Mouse (Mus musculus) right cerebral cortex, postnatal 25 days (tissue): ENCODE data around the gene Pim3.
"Not testable (repeated sequence)": the region's sequence is repeated elsewhere in the genome, so short reads cannot be mapped to it uniquely, and the experiment has no call there.

Source experiments
- DNase-seq: peaks from one replicate; pipeline ENCODE4 v3.0.0; 2022

The Pim3 gene

DNA sequence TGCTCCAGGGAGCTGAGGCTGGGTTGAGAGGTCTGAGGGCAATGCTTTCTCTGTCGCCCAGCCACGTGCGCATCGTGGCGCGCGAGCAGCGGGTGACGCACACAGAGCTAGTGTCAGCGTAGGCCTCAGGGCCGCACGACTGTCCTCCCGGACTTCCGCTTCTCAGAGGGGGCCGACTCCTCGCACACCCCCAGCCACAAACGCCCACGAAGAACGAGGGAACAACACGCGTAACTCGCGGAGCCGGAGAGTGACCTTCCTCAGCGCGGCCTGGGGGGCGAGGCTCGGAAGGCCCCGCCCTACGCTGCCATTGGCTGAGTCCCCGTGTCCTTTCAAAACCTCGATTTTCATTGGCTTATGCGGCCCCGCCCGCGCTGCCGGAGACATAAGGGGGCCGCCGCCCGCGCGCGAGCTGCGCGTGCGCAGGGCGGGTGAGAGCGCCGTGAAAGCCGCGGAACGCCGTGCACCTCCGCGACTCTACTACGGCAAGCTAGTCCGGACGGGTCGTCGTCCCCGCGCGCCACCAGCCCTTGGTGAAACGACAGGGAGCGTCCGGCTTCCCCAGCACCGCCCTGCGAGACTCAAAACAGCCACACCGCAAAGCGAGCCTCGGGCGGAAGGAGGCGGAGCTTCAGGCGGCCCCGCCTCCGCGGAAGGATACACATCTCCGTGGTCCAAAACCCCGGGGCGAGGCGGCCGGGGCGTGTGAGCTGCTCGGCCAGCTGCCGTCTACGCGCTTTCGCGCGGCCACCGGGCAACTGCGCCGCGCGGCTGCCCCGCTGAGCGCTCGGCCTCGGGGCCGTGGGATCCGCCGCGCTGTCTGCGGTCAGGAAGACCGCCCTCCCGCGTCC lies at the start of gene Pim3:
Pim3 (plus strand) TSS at position 415 of the 851 bp plus-strand sequence.
- peak; percentile 97 for DNase-seq

- DNase-seq: no peak
Observed at GRCm38 (mm10) chr15:88813262-88813661, 48.7 kb upstream of the Pim3 start.

DNA sequence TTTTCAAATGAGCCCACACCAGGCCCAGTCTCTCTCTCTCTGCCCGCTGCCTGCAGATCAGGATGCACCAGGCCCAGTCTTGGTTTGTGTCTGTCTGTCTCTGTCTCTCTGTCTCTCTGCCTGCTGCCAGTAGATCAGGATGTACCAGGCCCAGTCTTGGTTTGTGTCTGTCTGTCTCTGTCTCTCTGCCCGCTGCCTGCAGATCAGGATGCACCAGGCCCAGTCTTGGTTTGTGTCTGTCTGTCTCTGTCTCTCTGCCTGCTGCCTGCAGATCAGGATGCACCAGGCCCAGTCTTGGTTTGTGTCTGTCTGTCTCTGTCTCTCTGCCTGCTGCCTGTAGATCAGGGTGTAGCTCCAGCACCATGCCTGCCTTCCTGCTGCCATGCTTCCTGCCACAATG lies 48.1 kb upstream of the Pim3 start:
- DNase-seq: not testable (repeated sequence)

GRCm38 (mm10) chr15:88814411-88815047 lies 47.5 kb upstream of the Pim3 start:
- no peak for DNase-seq

DNA sequence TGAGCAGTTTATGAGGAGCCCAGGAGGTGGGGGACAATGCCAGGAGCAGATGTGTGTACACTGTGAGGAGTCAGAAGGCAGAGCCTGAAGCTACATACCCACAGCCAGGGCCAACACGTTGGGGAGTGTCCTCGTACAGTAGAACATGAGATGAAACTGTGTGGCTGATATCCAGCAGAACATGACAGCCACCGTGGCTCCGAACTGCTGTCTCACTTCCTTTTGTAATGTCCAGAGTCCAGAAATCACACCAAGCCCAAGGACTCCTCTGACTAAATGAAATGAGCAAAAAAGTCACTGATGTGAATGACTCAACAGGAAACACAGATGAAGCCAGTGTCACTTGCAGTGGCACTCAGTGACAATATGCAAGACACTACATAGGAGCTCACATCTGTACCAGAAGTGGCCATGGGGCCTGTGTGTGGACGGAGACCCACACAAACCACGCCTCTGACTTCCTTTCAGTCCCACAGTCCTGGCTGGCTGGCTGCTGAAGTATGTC lies 46.7 kb upstream of the Pim3 start:
- DNase-seq: no peak

- peak; percentile 100 for DNase-seq
Observed at GRCm38 (mm10) chr15:88819026-88819905, 42.7 kb upstream of the Pim3 start, which contains the start of the genes Alg12 and Creld2. TSS of gene Alg12 (minus strand) at chr15:88819318. TSS of gene Creld2 (plus strand) at chr15:88819646.

- no peak for DNase-seq
Observed at GRCm38 (mm10) chr15:88819906-88820303, 42.1 kb upstream of the Pim3 start.

DNA sequence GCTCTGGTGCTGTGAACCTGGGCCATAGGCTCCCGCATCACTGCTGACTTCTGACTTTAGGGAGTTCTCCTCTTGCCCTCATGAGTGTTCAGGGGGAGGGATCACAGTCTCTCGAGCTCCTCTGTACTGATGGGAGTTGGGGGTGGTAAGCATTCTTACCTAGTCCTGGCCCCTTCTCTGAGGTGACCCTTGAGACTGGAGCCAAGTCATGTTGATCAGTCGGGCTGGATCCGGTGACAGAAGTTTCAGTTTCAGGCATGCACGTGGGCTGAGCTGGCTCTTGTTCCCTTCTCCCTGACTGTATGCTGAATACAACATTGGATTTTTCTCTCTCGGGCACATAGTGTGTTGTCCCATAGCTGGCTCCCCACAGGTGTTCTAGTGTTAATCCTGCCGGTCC lies 40.6 kb upstream of the Pim3 start:
- DNase-seq: no peak

DNA sequence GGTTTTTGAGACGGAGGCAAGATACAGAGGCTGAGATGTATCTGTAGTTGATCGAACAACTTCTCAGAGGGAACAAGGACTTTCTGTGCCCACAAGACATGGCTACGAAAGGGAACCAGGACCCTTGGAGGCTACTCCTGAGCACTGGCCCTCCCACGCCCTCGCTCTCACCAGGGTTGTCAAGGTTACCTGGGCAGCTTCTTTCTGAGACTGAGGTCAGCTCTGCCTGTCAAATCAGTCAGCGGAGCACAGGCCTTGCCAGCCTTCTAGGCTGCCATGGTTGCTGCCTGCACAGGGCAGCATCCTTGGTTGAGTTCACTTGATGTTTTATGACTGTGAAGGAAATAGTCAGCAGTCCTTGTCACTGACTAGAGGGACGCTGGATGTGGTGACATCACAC lies 39.5 kb upstream of the Pim3 start:
- DNase-seq: no peak

DNA sequence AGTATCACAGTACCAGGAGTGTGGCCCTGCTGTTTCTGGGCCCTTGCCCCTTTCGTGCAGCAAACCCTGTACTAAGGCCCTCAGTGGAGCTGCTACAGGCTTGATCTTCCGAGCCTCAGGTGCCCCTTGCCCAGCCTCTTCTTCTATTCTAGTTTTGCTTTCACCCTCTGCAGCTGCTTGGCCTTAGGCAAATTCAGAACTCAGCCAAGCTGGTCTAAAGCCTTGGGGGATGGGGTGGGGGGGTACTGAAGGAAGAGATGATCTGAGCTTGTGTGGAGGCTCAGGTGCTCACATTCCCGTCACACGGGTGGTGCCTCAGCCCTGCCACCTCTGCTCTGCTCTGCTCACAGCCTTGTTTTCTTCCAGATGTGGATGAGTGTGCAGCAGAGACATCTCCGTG lies 38.6 kb upstream of the Pim3 start:
- DNase-seq: no peak

GRCm38 (mm10) chr15:88827466-88827865 lies 34.5 kb upstream of the Pim3 start:
- no peak for DNase-seq

DNA sequence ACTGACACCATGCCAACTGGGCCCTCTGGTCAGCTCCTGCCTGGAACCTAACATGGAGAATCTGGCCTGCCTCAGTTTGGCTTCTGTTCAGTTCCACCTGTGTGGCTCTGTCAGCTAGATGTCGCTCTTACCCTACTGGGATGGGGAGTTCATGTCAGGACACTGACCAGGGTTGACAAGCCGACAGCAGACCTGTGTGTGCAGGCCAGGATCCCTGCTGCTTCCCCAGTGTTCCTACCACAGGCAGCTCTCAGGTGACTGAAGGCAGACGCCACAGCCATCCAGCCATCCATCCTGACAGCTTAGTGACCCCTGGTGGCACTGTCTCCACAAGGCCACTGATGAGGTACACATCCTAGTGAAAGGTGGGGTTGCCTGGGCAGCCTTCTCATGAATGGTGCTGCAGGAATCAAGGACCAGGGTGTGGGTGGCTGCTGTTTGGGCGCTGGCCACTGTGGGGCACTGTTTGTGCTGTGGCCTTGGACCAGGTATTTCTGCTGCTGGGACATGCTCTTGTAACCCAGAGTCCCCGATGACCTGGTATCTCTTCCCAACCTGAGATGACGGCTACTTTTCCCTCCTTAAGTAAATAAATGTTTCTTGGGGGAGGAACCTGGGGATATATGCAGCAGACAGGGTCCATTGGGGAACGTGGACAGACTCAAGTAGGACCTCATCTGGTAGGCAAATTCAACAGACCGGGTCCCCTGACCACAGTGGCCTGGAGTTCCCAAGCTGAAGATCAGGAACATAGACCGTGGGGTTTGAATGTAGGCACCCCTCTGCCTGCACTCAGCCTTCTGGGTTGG lies 33.8 kb upstream of the Pim3 start:
- peak; percentile 26 for DNase-seq

DNA sequence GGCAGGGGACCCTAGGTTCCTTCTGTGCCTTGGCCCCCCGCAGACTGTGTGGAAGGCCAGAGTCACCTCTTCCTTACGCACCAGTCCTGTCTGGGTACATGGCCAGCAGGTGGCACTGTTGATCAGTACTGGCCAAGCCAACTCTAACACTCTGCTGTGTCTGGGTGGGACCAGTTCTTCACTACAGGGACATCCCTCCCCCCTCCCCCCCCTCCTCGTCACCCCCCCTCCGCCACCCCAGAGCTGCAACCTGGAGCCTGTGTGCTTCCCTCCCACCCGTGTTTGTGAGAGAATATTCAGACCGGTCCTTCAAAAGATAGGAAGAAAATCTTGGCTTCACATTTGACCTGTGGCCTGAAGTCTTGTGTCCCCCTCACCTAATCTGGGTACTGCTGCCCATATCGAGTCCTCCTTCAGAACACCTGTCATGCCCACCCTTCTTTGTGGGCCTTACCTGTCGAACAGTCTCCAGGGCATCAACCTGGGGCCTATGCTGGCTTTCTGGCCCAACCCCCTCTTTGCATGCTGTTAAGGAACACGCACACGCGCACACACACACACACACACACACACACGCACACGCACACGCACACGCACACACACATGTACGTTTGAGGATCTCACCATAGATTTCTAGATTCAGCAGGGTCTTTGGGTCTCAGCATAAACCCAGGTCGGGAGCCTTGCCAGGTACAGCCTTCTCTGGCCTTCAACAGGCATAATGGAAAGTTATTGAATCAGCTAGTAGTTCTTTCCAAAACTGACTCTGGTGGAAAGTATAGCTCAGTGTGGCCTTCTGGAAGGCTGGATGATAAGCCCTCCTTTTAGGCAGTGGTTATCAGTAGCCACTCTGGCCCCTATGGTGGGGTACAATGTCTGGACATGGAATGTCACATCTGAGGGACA lies 32.9 kb upstream of the Pim3 start:
- DNase-seq: peak; percentile 82

DNA sequence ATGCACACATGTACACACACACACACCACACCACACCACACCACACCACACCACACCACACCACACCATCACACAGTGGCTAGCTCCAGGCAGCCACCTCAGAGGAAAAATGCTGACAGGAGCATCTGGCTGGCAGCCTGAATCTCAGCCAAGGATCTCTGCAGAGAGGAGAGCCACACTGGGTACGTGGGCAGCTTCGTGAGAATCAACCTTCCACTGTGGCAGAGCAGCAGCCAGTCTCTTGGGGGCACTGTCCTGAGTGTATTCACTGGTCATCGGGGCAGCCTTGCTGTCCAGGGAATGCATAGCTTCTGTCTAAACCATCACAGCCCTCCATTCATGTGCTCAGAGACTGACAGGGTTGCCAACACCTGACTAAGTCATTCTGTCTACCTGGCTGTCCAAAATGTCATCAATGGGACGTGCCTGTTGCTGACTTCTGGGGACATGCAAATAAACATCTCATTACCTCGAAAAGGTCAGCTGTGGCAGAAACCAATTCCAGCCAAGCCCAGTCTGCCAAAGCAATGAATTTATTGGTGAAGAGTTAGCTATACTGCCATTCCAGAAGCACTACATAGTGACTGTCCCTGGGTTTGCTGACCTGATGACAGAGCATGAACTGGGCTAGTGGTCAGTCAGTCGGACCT lies 32.1 kb upstream of the Pim3 start:
- peak; percentile 20 for DNase-seq

GRCm38 (mm10) chr15:88830696-88831095 lies 31.3 kb upstream of the Pim3 start:
- DNase-seq: no peak

DNA sequence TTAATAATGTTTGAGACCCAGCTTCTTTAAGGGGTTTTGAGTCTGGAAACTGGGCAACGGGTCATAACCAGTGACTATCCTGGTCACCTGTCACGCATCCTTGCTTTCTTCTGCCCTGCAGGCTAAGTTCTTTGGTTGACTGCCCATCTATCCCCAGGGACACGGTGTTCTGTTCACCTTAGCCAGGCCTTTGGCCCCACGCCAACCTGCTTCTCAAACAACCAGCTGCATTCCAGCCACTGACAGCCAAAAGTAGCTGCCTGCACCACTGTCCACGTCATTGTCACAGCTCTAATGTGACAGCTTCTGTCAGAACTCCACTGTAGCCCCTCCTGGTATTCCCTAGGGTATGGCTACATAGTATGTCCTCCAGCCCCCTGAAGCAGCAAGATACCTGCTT lies 30.5 kb upstream of the Pim3 start:
- no peak for DNase-seq

- DNase-seq: no peak
Observed at GRCm38 (mm10) chr15:88832536-88832935, 29.4 kb upstream of the Pim3 start.

- DNase-seq: no peak
Observed at GRCm38 (mm10) chr15:88836031-88836430, 26.0 kb upstream of the Pim3 start.

- DNase-seq: no peak
Observed at GRCm38 (mm10) chr15:88836571-88836970, 25.4 kb upstream of the Pim3 start.

DNA sequence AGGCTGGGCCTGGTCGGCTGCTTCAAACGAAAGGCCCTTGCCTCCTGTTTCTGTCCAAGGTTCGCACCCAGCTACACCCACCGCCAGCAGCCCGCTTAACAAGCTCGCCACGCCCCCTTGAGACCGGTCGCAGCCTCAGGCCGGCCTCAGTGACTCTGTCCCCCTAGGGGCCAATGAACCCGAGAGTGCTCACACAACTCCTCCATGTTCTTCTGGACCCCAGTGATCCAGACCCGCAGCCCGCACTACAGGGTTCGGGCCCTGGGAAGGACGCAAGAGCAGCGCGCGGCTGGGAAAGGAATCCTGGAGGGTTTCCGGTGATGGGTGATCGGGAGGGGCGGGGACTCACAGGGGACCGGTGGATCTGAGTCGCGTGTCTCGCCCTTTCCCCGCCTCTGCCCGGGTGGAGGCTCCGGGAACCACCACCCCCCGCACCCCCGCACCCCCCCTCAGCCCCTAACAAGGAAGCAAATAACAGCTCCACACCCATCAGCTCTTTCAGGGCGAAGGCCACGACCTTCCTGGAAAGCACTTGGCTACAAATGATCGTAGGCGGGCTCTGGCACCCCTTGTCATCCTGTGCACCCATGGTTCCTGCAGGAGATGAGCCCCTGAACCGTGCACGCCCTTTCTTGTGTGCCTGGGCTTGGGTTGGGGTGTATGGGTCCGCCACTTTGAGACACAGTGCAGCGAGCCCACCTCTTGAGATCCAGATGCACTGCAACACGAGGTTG lies 24.6 kb upstream of the Pim3 start:
- DNase-seq: no peak
